Mouse (Mus musculus) hindbrain, embryonic 16.5 days (tissue): ENCODE data around the gene Sgsh. TPM values are rescaled to one million over a fixed set of nuclear protein-coding genes. Genes with fewer than 3 reads are reported as not detected.

ENCODE experiments used
- ATAC-seq: fragments of 200-750 bp; cut with Nextera tagmentation; 2 replicates; pipeline ENCODE4 v1.8.0; 2017; ENCODE audit warnings: moderate TSS enrichment, moderate library complexity
- H3K27ac ChIP-seq: fragments of 300-500 bp; sonication (generic); 2 replicates; pipeline ENCODE4 v1.5.1; 2014; ENCODE audit warnings: low read depth, mild to moderate bottlenecking, control low read depth, low read length, moderate library complexity
- H3K27me3 ChIP-seq: fragments of 300-500 bp; sonication (generic); replicated peaks from 2 replicates; pipeline ENCODE4 v1.6.1; 2014; ENCODE audit warnings: low read length; ENCODE audit not compliant: control insufficient read depth, insufficient read depth
- H3K36me3 ChIP-seq: fragments of 300-500 bp; sonication (generic); 2 replicates; pipeline ENCODE4 v1.6.1; 2014; ENCODE audit warnings: mild to moderate bottlenecking, low read length, moderate library complexity, mixed read lengths; ENCODE audit not compliant: control insufficient read depth, insufficient read depth
- H3K4me1 ChIP-seq: fragments of 300-500 bp; sonication (generic); 2 replicates; pipeline ENCODE4 v1.6.1; 2014; ENCODE audit warnings: low read depth, low read length; ENCODE audit not compliant: control insufficient read depth, insufficient read depth
- H3K4me2 ChIP-seq: fragments of 300-500 bp; sonication (generic); 2 replicates; pipeline ENCODE4 v1.6.1; 2014; ENCODE audit warnings: mild to moderate bottlenecking, low read length, control low read depth, moderate library complexity
- H3K4me3 ChIP-seq: fragments of 300-500 bp; sonication (generic); 2 replicates; pipeline ENCODE4 v1.5.1; 2014; ENCODE audit warnings: mild to moderate bottlenecking, low read length, control low read depth, moderate library complexity
- H3K9ac ChIP-seq: fragments of 300-500 bp; sonication (generic); 2 replicates; pipeline ENCODE4 v1.6.1; 2014; ENCODE audit warnings: low read depth, mild to moderate bottlenecking, control low read depth, low read length, moderate library complexity
- H3K9me3 ChIP-seq: fragments of 300-500 bp; sonication (generic); 2 replicates; pipeline ENCODE4 v1.6.1; 2014; ENCODE audit warnings: mild to moderate bottlenecking, low read length, moderate library complexity; ENCODE audit not compliant: control insufficient read depth
- WGBS: fragments of 180-500 bp; shearing (Covaris S2); extraction: QIAGEN DNeasy Blood & Tissue Kit; methylation state at CpG from one replicate; pipeline ENCODE4 v1.1.7; 2014; 5-methylcytosine and 5-hydroxymethylcytosine counted together
- polyA plus RNA-seq: library from polyadenylated mRNA; unstranded; fragments of >200 nt; fragmentation: Nextera tagmentation; extraction: Ambion mirVana; gene quantifications from 2 replicates; pipeline ENCODE4 v1.2.1, GENCODE M21; 2015

Gene Sgsh
- polyA plus RNA-seq, 1 experiment from 2014 or later, result 3.6 TPM

DNA sequence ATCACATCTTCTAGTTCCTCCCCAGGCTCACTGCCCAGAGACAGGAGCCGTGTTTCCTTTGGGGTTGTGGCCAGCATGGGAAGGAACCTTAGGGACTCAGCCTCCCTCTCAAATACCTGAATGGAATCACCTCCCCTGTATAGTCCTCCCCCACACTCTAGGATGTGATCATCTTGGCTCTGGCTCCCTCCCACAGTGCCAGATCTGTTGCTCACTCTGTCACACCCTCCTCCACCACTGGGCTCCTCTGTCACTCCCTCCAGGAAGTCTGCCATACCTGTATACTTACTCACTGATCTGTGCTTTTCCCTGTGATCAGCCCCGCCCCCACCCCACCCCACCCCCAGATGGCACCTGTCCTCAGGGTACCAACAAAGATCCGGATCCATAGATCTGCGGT lies 24.7 kb downstream of the Sgsh start:
- Histone ChIP-seq H3K4me3 (no peak overlapping the region), H3K9me3 (no peaks in the 10 kb centered on the region), H3K4me2 (no peak overlapping the region), H3K36me3 (no peaks in the 10 kb centered on the region), H3K27ac (no peak overlapping the region), H3K9ac (no peak overlapping the region), H3K4me1 (no peaks in the 10 kb centered on the region), H3K27me3 (no peaks in the 10 kb centered on the region)
- 64% methylated on average over 4 of the region's 4 CpGs for WGBS
- ATAC-seq, result no peak

DNA sequence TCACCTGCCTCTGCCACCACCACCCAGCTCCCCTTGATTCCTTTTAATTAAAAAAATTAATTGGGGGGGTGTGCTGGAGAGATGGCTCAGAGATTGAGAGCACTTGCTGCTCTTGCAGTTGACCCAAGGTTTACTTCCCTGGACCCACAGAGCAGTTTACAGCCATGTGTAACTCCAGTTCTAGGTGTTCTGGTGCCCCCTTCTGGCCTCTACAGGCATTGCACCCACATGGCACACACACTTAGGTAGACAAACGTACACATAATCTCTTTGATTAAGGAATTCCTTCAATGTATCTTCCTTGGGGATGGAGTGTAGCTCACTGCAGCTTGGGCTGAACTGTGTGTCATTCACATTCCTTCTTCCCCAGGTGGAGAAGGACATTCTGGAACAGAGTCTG lies 30.3 kb downstream of the Sgsh start:
- ATAC-seq, result no peak
- 90% methylated on average over 1 of the region's 1 CpGs for WGBS
- no peak overlapping the region for H3K27ac ChIP-seq
- no peaks in the 10 kb centered on the region for H3K27me3 ChIP-seq
- no peak overlapping the region for H3K4me3 ChIP-seq
- no peaks in the 10 kb centered on the region for H3K4me1 ChIP-seq
- no peak overlapping the region for H3K9ac ChIP-seq
- no peaks in the 10 kb centered on the region for H3K36me3 ChIP-seq
- no peaks in the 10 kb centered on the region for H3K9me3 ChIP-seq
- no peak overlapping the region for H3K4me2 ChIP-seq

DNA sequence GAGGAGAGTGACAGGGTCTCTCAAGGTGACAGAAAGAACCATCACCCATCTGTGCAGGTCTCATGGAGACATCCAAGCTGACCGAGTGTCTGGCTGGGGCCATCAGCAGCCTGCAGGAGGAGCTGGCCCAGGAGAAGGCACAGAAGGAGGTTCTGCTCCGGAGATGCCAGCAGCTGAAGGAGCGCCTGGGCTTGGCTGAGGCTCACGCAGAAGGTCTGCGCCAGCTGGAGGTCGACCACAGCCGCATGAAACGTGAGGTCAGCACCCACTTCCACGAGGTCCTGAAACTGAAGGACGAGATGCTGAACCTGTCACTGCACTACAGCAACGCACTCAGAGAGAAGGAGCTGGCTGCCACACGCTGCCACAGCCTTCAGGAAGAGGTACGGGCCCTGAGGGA lies 32.8 kb downstream of the Sgsh start:
- no peak overlapping the region for H3K4me2 ChIP-seq
- H3K9ac ChIP-seq, result no peak overlapping the region
- no peak overlapping the region for H3K4me3 ChIP-seq
- 78% methylated on average over 13 of the region's 13 CpGs for WGBS
- H3K27me3 ChIP-seq, result no peaks in the 10 kb centered on the region
- no peaks in the 10 kb centered on the region for H3K36me3 ChIP-seq
- no peak overlapping the region for H3K27ac ChIP-seq
- no peaks in the 10 kb centered on the region for H3K4me1 ChIP-seq
- ATAC-seq, result no peak
- no peaks in the 10 kb centered on the region for H3K9me3 ChIP-seq

DNA sequence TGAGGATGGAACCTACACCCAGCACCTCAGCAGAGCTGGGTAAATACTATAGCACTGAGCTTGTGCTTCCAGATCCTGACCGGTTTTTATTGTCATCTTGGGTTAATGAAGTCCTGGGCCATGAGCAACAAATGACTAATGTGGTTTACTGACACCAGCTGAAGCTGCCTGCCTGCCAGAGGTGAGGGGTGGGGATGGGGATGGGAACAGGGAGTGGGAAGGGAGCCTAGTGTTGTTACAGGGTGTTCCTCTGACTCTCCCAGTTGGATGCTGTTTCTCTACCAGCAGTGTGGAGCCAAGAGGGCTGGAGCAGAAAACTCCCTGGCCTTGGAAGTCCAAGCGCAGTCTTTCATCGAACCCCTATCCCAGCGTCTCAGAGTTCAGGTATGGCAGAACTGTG lies 38.6 kb downstream of the Sgsh start:
- Histone ChIP-seq H3K27ac (no peak overlapping the region), H3K4me3 (no peak overlapping the region), H3K36me3 (no peaks in the 10 kb centered on the region), H3K27me3 (no peaks in the 10 kb centered on the region), H3K4me1 (no peaks in the 10 kb centered on the region), H3K9me3 (no peaks in the 10 kb centered on the region), H3K4me2 (no peak overlapping the region), H3K9ac (no peak overlapping the region)
- no peak for ATAC-seq
- WGBS, result 84% methylated on average over 4 of the region's 4 CpGs

DNA sequence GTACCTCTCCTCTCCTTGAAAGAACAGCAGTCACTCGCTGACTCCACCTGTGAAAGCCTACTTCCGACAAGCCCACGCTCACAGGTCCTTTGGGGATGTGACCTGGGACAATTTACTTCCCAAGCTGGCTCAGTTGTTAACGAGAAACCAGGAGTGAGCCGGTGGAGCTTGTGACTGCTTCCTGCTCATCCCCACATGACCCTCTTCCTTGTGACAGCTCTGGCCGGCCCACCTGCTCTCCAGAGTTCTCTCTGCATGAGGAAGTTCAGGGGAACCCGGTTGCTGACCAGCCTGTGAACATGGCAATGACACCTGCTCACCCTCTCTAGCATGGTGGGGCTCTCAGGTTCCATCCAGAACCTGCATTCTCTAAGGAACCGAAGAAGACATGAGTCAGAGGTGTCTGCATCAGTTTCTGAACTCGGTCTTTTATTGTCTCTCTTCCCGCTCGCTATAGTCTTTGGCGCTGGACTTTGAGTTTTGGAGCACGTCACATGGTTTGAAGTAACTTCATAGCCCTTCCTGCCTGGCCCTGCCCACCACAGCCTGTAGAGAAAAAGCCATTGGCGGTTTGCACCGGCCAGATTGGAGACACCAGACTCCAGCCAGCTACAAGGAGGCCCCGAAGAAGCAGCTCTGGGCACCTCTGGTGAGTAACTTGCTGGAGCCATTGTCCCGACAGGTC lies 40.9 kb downstream of the Sgsh start:
- 76% methylated on average over 17 of the region's 17 CpGs for WGBS
- no peak overlapping the region for H3K4me2 ChIP-seq
- no peak overlapping the region for H3K9ac ChIP-seq
- H3K27ac ChIP-seq, result no peak overlapping the region
- ATAC-seq, result no peak
- no peaks in the 10 kb centered on the region; the same call in 1 of the 2 replicates for H3K27me3 ChIP-seq
- H3K9me3 ChIP-seq, result no peaks in the 10 kb centered on the region
- no peak overlapping the region for H3K4me3 ChIP-seq
- H3K4me1 ChIP-seq, result no peaks in the 10 kb centered on the region
- H3K36me3 ChIP-seq, result no peaks in the 10 kb centered on the region

DNA sequence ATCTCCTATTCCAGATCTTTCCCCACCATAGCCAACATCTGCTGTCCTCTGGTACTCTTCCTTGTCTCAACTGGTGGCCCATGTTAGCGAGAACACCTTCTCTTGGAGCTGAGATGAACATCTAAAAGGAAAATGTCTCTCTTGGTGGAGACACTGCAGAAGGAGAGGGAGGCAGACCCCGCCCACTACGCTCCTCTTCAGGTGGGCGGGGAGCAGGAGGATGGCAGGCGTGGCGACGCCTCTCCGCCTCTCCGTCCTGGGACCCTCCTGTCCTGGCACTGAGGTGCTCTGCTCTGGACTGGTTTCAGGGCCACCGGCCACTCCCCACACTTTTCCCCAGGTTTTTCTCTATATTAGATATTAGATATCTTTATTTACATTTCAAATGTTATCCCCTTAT lies 44.7 kb downstream of the Sgsh start:
- no peaks in the 10 kb centered on the region for H3K9me3 ChIP-seq
- H3K9ac ChIP-seq, result no peak overlapping the region
- no peak overlapping the region for H3K4me2 ChIP-seq
- H3K27me3 ChIP-seq, result no peaks in the 10 kb centered on the region; the same call in 1 of the 2 replicates
- H3K36me3 ChIP-seq, result no peaks in the 10 kb centered on the region
- H3K4me3 ChIP-seq, result no peak overlapping the region
- no peak overlapping the region for H3K27ac ChIP-seq
- ATAC-seq, result no peak
- WGBS, result 19% methylated on average over 10 of the region's 10 CpGs
- no peaks in the 10 kb centered on the region for H3K4me1 ChIP-seq

DNA sequence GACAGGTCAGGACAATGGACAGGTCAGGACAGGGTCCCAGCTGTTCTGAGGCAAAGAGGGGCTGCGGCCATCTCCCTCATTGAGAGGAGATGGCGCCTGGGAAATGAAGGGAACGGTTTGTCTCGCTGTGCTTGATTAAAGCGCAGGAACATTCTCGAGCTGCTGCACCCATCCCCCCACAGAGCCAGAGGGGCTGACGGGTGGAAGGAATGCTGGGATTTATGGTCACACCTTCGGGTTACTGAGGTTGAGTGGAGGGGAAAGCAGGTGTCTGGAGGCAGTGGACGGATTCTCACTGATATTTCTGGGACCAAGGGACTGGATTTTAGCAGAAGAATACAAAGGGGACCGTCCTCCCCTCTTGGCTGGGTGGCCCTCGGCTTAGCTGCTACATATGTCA lies 47.4 kb downstream of the Sgsh start:
- Histone ChIP-seq H3K4me2 (no peak overlapping the region; the same call in 1 of the 2 replicates), H3K4me3 (no peak overlapping the region), H3K9me3 (no peaks in the 10 kb centered on the region), H3K27me3 (no peaks in the 10 kb centered on the region; the same call in 1 of the 2 replicates), H3K9ac (no peak overlapping the region), H3K36me3 (no peaks in the 10 kb centered on the region), H3K27ac (no peak overlapping the region), H3K4me1 (no peaks in the 10 kb centered on the region)
- 35% methylated on average over 11 of the region's 11 CpGs for WGBS
- no peak for ATAC-seq

DNA sequence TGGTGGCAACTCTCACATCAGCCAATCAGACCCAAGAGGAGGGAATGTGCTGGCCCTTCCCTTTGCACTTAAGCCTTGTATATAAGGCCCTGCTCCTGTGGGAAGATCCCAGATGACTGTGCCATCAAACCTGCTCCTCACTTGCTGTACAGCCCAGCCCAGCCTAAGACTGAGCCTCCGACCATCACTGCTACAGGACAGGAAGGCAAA lies 47.8 kb downstream of the Sgsh start, which contains the start of gene Card14:
Gene Card14 (plus strand): TSS at position 111 of the 210 bp plus-strand sequence.
- Histone ChIP-seq H3K27ac (no peak within 1 kb of the TSS), H3K4me3 (no peak within 1 kb of the TSS), H3K27me3 (no peaks in the 10 kb centered on the region; the same call in 1 of the 2 replicates), H3K9me3 (no peaks in the 10 kb centered on the region), H3K4me2 (no peak within 1 kb of the TSS; the same call in 1 of the 2 replicates), H3K4me1 (no peaks in the 10 kb centered on the region), H3K9ac (no peak within 1 kb of the TSS), H3K36me3 (no peaks in the 10 kb centered on the region)
- WGBS, result 50% methylated on average over 1 of the region's 1 CpGs
- ATAC-seq, result no peak

DNA sequence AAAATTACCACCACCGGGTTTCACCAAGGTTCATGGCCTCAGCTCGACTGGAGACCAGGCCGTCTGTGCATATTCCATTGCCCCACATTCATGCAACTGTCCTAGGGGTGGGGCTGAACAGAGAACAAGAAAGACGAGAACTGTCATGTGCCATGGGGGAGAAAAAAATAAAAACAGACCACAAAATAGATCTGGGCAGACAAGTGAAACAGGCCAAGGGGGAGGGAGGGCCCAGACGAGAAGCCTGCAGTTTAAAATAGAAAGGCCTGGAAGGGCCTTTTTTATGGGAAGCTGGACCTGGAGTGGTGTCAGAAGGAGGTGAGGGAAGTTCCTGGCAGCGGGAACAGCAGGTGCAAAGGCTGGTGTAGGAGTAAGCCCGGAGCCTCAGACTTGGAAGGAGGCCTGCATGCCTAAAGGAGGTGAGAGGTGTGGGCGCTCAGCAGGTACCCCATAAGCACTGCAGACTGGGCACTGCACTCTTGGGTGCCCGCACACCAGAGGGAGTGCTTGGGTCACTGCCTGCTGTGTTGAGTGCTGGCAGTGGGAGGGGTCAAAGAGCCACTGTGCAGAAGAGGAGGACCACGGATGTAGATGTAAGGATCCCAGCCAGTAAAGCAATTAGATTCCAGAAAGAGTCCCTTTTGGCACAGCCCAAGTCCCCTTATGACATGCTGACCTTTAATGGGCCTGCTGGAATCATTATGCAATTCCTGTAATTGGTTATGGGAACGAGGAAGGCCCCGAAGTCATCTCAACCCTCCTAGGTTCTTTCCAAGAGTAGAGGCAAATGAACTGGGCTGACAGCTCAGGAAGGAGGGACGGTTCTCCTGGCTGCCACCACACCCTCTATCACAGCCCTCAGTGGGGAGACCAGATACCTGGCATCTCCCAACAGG lies 48.3 kb downstream of the Sgsh start:
- H3K27me3 ChIP-seq, result no peaks in the 10 kb centered on the region; the same call in 1 of the 2 replicates
- 58% methylated on average over 13 of the region's 13 CpGs for WGBS
- no peak for ATAC-seq
- H3K4me2 ChIP-seq, result no peak overlapping the region
- no peaks in the 10 kb centered on the region for H3K9me3 ChIP-seq
- no peak overlapping the region for H3K9ac ChIP-seq
- H3K36me3 ChIP-seq, result no peaks in the 10 kb centered on the region
- no peak overlapping the region for H3K27ac ChIP-seq
- H3K4me1 ChIP-seq, result no peaks in the 10 kb centered on the region
- H3K4me3 ChIP-seq, result no peak overlapping the region
